Mouse (Mus musculus) heart, postnatal 10 days (tissue): ENCODE data around the gene Lgals2. TPM values are rescaled to one million over a fixed set of nuclear protein-coding genes. Genes with fewer than 3 reads are reported as not detected.

ENCODE experiments used
- DNase-seq, 2 experiments: peaks; one replicate each; pipeline ENCODE4 v3.0.0; 2021
- intact Hi-C: fragments of 180-260 bp; cut with DNase I; formaldehyde crosslinking; loops from one replicate; pipeline ENCODE4 v1.15.1; 2025
- total RNA-seq, 2 experiments: library from RNA; stranded (reverse); gene quantifications; 2 replicates each; pipeline ENCODE4 v1.2.3; 2021

Lgals2 gene
- total RNA-seq, 2 experiments from 2014 or later = 0.64 TPM; not detected in 1

GRCm38 (mm10) chr15:78829636-78830035, 25.7 kb downstream of the Lgals2 start:
- intact Hi-C loops = no loop called here
- DNase-seq = no peak

- intact Hi-C loops = no loop called here
- no peak for DNase-seq
These were observed 27.0 kb downstream of the Lgals2 start for GRCm38 (mm10) chr15:78828315-78828714.

GRCm38 (mm10) chr15:78826213-78827204, 28.8 kb downstream of the Lgals2 start:
- intact Hi-C loops = loop anchor here (1.0 kb wide), 2 partner anchors 22 to 43 kb away; no protein-coding TSS in a partner anchor
- DNase-seq = peak; percentile 84 to 87

GRCm38 (mm10) chr15:78816074-78816391, 39.3 kb downstream of the Lgals2 start:
- intact Hi-C loops = loop anchor here (5.0 kb wide), 1 partner anchor 36 kb away; no protein-coding TSS in a partner anchor
- no peak for DNase-seq

GRCm38 (mm10) chr15:78815314-78816073, 39.8 kb downstream of the Lgals2 start:
- intact Hi-C loops = loop anchor here (5.0 kb wide), 1 partner anchor 37 kb away; no protein-coding TSS in a partner anchor
- peak in 1 of 2 experiments; percentile 60 for DNase-seq

GRCm38 (mm10) chr15:78813603-78814002, 41.7 kb downstream of the Lgals2 start:
- no peak for DNase-seq
- intact Hi-C loops = no loop called here

- no peak for DNase-seq
- intact Hi-C loops = no loop called here
These were observed 45.2 kb downstream of the Lgals2 start for GRCm38 (mm10) chr15:78810146-78810545.

- DNase-seq = no peak
- intact Hi-C loops = no loop called here
These were observed 45.6 kb downstream of the Lgals2 start for GRCm38 (mm10) chr15:78809739-78810138.

GRCm38 (mm10) chr15:78808980-78809379, 46.3 kb downstream of the Lgals2 start:
- no peak for DNase-seq
- intact Hi-C loops = no loop called here

GRCm38 (mm10) chr15:78807141-78807540, 48.2 kb downstream of the Lgals2 start:
- no peak for DNase-seq
- intact Hi-C loops = no loop called here

GRCm38 (mm10) chr15:78806614-78807013, 48.7 kb downstream of the Lgals2 start:
- intact Hi-C loops = no loop called here
- no peak for DNase-seq

GRCm38 (mm10) chr15:78805351-78805750, 50.0 kb downstream of the Lgals2 start:
- intact Hi-C loops = no loop called here
- no peak for DNase-seq

GRCm38 (mm10) chr15:78804326-78804725, 51.0 kb downstream of the Lgals2 start:
- intact Hi-C loops = no loop called here
- peak; percentile 49 to 51 for DNase-seq

- peak; percentile 64 to 72 for DNase-seq
- intact Hi-C loops = loop anchor here (2.0 kb wide), 1 partner anchor 17 kb away; no protein-coding TSS in a partner anchor
These were observed 51.8 kb downstream of the Lgals2 start for GRCm38 (mm10) chr15:78803499-78803900.

GRCm38 (mm10) chr15:78802776-78803391, 52.4 kb downstream of the Lgals2 start, which contains the start of gene Card10:
Card10 (minus strand) TSS chr15:78803042.
- peak; percentile 54 to 70 for DNase-seq
- intact Hi-C loops = loop anchor here (2.0 kb wide), 1 partner anchor 16 kb away; no protein-coding TSS in a partner anchor

- intact Hi-C loops = loop anchor here (2.0 kb wide), 1 partner anchor 15 kb away; no protein-coding TSS in a partner anchor
- peak; percentile 52 to 68 for DNase-seq
These were observed 53.2 kb downstream of the Lgals2 start for GRCm38 (mm10) chr15:78801971-78802741.

GRCm38 (mm10) chr15:78801571-78801970, 53.8 kb downstream of the Lgals2 start:
- intact Hi-C loops = no loop called here
- no peak for DNase-seq
